Mouse (Mus musculus) gastrocnemius, postnatal 36 days (tissue): Measurements from ENCODE around the gene Gxylt1. TPM values are rescaled to one million over a fixed set of nuclear protein-coding genes. Genes with fewer than 3 reads are reported as not detected.

Experiments
- DNase-seq, 2 experiments: peaks; one replicate each; pipeline ENCODE4 v3.0.0; 2022
- intact Hi-C: fragments of 180-260 bp; cut with DNase I; formaldehyde crosslinking; loops from one replicate; pipeline ENCODE4 v1.15.1; 2025
- total RNA-seq, 2 experiments: library from RNA; stranded (reverse); gene quantifications; 2 replicates each; pipeline ENCODE4 v1.2.3; 2021

Gene Gxylt1
- total RNA-seq, 2 experiments from 2014 or later: 4.9 to 6.0 TPM

- intact Hi-C loops: no loop called here
- no peak for DNase-seq
These were observed 83.4 kb downstream of the Gxylt1 start for GRCm38 (mm10) chr15:93191387-93192145.

Other genes with a start within 250 kb of the Gxylt1 start
- gene Yaf2, start 61.8 kb upstream of the Gxylt1 start, total RNA-seq: 10 to 100 TPM; 14.6 to 16.3 TPM
- 100 to 1,000 TPM in 1 of 2 experiments, 10 to 100 TPM in 1; 96.7 to 121 TPM for gene Zcrb1, start 123.2 kb upstream of the Gxylt1 start, total RNA-seq
- gene Pphln1, start 123.2 kb upstream of the Gxylt1 start, total RNA-seq: 10 to 100 TPM; 13.4 to 14.1 TPM